Mouse (Mus musculus): ENCODE results near the gene Pip5kl1.

GRCm38 (mm10) chr2:32555484-32555883, 19.1 kb upstream of the Pip5kl1 start:
- TF ChIP-seq CTCF (IDR thresholded peaks at IDR 0.05; ENCODE audit: low read depth, low read length), result no peak
- TF ChIP-seq TAL1 (conservative IDR thresholded peaks at IDR 0.05; ENCODE audit: low read depth, low read length), result no peak
- TF ChIP-seq GATA2 (IDR thresholded peaks at IDR 0.05; ENCODE audit: borderline replicate concordance, low read depth, low read length), result no peak
- TF ChIP-seq GATA1 (IDR thresholded peaks at IDR 0.05; ENCODE audit: borderline replicate concordance, low read length), result no peak
- no peak for TF ChIP-seq POLR2AphosphoS5 (IDR thresholded peaks at IDR 0.05; ENCODE audit: insufficient replicate concordance, low read depth, low read length)
